Mouse (Mus musculus) kidney, postnatal 4 days (tissue): ENCODE data around the gene Pde4b.

ENCODE experiments used
- DNase-seq, 2 experiments: peaks; one replicate each; pipeline ENCODE4 v3.0.0; 2021; ENCODE audit warnings: mixed read lengths in 2 of 2

The Pde4b gene

DNA sequence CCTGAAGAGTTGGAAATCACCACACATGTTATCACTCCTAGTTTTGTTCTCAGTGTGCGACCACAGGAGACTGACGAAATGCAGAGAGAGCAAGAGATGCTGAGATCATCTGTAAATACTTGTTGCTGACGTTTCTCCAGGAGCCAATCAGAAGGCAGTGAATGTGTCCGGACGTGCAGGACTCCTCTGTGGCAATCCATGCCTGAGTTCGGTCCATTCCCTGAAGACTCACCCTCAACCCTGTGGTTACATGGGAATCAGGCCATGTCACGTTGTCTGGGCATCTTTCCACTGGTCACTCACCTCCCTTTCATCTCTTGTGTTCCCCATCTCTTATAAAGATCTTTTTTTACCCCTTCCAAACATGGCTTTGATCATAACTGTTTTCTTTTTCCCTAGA is 468.2 kb downstream of the Pde4b start:
- DNase-seq, result no peak

DNA sequence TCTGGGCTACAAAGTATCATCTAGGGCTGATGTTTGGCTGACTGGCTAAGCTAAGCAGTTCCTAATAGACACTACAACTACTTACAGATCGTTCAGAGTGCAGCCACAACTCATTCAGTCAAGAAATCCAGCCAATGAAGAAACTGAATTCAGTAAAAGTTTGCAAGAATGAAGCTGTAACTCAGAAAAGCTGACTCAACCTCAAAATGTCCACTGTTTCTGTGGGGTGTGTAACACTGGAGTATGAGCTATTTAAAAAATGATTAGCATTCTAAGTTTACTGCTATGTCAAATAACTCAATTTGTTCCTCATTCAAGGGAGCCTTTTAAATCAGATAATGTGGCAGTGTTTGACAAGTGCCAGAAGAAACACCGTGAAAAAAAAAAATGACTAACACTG is 469.7 kb downstream of the Pde4b start:
- no peak for DNase-seq

DNA sequence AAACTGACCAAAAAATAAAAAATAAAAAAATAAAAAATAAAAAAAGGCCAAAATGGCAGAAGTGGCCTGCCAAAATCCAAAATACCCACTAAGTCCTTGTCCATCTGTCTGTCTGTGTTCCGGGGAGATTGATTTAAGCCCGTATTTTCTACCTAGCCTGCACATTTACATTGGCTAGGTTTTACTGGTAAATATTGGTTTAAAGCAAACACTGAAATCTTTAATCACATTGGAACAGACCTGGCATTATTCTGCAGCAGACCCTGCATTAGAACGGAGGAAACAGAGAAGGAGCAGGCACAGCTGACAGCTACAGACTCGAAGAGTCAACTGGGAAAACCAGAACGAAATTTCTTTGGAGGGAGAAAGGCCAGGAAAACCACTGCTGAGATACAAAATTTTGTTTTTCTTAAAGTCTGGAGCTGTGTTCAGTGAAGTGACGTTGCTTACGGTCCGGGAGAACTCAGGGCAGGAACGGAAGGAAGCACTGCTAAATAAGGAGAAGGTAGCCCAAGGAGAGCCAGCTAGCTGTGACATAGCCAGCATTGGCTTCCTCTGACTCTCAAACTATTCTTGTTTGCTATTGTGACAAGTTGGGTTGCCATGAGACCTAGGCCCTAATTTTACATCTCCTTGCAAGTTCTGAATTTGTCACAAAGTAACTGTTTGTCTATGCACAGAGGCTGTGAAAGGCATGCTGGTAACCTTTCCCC is 470.3 kb downstream of the Pde4b start:
- no peak for DNase-seq

DNA sequence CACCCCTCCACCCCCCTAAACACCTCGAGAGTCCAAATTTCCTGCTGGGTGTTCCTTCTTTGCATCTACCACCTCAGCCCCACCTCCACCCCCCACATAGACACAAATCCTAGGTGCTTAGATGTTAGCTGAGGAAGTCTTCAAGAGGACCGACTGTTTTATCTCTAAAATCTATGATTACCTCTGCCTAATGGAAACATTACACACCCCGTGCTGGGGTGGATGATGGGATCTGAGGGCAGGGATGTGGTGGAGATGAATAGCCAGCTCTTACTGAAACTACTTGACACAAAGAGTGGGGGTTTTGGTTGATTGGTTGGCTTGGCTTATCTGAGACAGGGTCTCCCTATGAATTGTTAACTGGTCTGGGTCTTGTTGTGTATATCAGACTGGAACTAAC is 471.0 kb downstream of the Pde4b start:
- no peak for DNase-seq

DNA sequence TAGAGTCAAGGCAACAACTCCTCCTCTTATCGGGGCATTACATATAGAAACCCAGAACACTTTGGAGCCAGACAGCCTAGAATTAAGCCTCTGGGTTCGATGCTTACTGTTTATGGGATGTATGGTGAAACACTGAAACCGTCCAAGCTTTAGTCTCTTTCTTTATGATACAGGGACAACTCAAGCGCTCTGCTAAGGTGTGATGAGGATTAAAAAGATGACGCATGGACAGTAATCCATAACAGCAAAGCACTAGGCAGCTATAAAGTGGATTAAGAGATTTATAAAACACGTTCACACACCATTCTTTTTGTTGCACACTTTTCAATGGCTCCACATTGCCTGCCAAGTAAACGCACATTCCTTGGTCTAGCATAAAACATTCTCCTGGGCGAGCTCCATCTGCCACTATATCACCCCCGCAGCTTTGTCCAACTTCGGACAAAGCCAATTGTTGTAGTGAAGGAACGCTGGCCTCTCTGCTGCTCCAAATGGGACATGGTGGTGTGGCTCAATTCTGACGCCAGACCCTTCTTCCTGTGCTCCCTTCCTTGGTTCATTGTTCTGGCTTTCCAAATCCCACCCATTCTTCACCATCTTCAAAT is 473.4 kb downstream of the Pde4b start:
- no peak for DNase-seq

DNA sequence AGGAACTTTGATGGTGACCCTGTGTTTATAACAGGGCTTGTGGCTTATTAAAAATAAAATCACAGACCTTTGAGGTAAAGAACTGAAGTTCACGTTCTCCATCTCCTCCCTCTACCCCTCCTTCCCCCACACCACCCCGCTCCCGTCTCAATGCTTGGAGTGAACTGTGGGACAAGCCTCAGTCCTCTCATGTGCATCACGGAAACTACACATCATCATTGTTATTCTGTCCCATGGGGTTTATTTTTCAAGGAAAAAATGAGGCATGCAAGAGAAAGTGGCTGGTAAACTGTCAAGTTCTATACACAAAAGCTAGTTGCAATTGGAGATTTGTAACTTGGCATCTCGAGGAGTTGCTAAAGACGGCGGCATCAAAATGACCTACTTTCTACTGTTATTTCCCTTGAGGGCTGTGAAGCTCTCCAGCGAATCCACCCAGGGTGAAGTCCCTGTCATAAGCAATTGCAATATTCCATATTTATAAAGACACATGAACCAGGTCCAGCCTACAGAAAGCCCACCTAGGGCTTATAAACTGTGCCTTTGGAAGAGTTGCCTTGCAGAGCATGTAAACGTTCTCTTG is 476.0 kb downstream of the Pde4b start:
- DNase-seq, result no peak

DNA sequence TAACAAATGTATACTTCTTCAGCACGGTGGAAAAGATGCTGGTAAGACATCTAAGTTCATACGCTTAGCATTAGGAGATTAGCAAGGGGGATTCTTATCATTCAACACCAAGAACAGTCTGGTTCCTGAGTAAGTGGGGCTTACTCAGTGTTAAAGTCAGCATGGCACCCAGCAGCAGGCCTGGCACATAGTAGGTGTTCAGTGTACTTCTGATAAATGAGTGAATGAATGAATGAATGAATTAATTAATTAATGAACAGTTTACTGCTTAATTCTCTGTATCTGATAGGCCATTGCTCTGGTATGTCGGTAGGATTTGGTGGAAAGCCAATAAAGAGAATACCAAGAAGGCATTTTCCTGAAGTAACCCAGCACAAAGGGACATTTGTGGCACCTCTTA is 476.9 kb downstream of the Pde4b start:
- no peak for DNase-seq

DNA sequence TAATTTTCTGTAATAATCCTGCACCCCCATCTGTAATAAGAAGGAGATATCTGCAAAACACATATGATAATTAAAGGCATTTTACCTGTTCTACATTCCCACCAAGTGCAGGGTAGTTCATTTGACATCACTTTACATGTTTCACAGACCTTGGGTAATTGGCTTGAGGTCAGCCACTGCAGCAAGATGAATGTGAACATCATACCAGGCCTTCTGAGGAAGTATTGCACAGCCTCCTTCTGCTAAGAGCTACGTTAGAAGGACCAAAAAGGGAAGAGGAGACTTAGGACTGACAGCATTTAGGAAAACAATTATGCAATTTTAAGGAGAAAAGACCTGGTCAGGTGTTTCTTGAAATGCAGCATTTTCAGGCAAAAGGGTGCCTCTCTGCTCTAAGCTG is 479.1 kb downstream of the Pde4b start:
- no peak for DNase-seq

DNA sequence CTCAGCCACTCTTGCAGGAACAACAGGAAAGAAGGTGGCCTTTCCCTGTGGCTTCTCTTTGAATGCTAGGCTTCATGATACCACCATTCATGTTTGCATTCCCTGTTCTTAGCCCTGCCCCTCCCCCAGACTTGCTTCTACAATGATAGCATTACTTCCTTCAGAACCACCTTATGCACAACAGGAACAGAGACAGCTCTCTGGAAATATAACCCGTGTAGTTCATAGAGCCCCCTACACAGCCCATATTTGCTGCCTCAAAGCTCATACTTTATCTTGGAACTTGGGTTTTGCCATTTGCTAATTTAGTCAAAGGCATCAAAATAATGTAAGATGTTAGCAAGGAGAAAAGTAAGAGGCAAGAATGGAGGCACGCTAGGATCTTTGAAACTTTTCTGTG is 479.8 kb downstream of the Pde4b start:
- no peak for DNase-seq

DNA sequence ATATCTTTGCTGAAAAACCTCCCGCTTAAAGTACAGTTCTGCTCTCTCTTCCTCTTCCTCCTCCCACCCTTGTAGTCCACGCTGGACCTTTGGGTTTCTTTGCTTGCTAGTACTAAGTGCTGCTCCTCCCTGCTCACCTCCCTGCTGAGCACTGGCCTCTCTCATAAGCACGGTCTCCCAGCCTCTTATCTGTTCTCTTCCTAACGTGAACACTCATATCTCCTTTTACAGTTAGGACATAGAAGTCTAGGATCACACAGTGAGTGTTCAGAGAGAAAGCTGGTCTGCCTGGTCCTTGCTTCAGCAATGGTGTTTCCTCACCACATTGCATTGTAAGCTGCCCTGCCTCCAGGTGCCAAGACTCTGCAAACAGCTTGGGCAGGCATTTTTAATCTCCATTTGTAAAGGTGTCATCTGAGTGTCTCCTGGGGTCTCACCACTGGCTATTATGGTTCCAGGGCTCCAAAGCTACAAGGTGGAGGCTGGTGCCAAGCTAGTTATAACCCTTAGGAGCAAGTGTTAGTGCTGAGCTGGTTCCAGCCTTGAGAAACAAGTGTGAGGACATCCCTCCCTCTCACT is 480.4 kb downstream of the Pde4b start:
- no peak for DNase-seq

DNA sequence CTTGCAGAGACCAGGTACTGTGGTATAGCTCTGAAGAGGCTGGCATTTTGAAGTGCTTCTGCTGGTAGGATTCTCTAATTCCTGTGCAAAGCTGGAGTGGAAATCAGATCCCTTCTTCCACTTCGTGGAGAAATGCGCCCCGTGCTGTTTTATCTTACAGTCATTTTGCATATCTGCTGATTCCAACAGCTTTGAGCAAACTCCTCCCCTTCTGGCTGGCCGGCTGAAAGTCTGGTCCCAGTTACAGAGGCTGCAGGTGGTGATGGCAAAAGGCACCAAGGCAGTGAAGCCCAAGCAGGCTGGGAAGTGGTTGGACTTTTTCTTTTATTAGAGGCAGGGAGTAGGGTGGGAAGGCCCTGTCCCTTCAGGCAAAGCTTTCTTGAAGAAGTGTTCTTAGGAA is 481.2 kb downstream of the Pde4b start:
- peak; percentile 71 to 77 for DNase-seq

DNA sequence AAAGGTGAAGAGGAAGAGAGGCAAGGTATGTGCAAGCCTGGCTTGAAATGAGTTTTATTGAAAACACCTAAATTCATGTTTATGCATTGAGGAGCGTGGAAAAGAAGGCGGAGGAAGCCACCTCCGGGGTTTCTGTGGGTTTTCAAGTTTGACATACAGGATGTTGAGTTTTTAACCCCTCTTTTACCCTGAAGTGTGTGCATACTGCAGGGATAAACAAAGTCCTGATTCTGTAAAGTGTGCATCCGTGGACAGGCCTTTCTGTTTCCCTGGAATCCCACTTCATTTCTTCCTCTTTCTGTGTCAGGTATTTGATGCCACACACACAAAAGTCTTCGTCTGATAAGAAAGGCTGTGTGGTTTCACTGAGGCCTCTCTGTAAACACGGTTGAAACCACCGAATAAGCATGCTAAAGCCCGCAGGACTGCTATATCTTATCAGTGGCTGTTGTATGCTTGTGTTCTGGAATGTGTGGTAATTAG is 481.8 kb downstream of the Pde4b start:
- peak in 1 of 2 experiments; percentile 31 for DNase-seq

DNA sequence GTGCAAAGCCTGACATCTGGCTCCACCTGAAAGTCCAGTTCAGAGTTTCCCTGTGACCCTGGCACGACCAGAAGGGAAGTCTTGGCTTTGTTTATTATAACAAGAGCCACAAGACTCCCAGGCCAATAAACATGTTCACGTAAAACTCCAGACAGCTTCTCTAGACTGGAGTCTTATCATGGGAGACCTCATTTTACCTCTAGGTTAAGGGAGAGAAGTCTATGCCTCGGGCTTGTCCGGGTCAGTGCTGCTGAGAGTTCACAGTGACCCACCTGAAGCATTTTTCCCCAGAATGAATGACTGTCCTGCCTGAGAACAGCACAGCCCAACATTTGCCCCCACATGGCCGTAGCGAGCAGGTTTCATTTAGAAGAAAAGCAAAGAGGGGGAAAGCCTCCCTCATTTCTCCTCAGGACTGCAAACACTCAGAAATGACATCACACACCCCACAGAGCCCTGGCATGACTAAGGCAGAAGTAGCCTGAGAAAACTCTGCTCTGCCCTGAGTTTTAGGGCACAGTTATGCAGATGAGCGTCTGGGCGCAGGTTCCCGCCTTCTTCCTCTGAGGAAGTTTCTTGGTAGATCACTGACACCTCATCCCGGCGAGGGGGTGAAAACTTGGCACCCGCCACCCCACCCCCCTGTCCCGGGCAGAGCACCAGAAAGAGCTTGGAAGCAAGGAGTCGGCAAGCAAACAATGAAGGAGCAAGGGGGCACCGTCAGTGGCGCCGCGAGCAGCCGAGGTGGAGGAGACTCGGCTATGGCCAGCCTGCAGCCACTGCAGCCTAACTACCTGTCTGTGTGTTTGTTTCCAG is 482.8 kb downstream of the Pde4b start:
- DNase-seq, result peak; percentile 72 to 80

DNA sequence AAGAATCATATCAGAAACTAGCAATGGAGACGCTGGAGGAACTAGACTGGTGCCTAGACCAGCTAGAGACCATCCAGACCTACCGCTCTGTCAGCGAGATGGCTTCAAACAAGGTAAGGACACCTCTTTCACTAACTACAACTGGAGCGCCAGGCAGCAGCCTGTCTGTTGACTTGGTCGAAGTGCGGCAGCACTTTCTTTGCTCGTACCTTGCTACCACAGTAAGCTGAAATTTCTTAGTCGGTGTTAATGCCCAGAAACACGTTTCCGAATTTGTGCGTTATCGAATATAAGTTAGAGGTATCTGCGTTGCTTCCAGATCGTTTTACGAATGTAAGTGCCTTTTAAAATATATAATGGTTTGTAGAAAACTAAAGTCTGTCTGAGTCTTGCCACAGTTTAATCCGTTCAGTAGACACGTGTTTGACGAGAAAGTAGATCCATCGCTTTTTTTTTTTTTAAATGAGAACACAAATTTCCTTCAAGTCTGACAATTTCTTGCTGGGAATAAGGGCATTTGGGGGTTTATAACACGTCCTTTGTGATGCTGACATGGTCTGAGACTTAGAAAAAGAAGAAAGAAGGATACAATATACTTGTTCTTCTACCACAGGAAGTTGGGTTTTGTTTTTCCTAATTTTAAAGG is 483.5 kb downstream of the Pde4b start:
- no peak for DNase-seq

DNA sequence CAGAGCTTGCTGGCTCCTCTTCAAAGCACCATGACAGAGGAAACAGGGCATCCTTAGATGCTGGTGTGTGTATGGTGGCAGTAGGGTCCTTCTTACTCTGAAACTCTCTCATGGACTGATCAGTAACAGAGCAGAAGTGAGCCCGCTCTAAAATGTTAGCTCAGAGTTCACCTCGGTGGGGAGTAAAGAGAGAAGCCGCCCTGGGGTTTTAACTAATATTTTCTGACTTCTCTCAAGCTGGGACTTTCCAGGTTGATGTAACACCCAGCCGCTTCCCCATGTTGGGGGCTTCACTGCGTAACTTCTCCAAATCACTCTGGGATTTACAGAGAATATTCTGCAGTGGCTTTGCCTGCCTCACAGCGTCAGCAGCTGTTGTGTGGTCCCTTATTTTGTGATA is 484.7 kb downstream of the Pde4b start:
- no peak for DNase-seq

DNA sequence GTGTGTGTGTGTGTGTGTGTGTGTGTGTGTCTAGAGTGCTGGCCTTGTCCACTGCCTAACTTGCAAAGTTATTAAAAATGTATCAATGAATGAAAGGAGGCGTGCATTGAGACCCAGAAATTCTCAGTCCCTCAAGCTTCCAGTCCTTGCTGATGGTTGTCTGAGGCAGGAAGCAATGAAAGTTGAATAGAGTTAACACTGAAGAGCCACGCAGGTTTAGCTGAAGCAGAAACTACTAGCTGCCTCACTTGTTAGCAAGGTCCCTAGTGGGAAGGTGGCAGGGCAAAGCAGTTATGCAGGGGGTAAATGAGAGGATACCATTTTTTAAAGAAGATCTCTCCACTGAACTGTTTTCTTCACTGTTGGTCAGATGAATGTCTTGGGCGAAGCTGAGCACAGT is 485.2 kb downstream of the Pde4b start:
- DNase-seq, result no peak

DNA sequence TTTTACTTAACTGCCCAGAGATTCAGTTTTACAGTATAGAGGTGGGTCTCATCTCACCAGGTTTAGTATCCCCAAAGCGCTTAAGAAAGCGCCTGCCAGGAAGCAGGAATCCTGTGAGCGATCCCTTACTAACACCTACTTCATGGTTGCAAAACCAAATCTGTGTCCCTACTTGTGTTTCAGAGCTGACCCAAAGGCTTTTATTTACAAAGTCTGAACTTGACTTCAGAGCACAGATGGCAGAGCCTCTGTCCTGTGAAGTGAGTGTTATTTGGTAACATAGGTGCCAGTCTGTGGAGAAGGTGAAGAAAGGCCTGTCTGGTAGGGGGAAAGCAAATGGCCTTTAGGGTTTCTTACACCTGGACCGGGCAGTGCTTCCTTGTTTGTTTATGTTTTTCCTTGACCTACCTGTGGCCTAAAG is 486.0 kb downstream of the Pde4b start:
- no peak for DNase-seq

DNA sequence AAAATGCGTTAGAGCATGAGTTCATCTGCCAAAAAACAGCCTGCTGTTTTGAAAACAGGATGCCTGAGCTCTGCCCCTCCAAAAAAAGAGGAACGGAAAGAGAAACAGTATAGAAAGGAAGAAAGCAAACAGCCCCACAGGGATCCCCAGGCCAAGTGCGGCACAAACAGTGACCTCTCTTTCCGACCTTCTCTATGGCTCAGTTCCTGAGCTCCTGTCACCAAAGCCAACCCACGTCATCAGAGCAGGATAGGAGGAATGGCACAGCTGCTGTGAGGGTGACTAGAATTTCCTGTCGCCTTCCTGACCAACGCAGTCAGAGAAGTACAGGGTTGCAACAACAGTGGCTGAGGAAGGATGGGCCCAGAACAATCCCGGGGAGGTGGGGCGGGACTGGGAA is 486.9 kb downstream of the Pde4b start:
- DNase-seq, result peak; percentile 28 to 51

DNA sequence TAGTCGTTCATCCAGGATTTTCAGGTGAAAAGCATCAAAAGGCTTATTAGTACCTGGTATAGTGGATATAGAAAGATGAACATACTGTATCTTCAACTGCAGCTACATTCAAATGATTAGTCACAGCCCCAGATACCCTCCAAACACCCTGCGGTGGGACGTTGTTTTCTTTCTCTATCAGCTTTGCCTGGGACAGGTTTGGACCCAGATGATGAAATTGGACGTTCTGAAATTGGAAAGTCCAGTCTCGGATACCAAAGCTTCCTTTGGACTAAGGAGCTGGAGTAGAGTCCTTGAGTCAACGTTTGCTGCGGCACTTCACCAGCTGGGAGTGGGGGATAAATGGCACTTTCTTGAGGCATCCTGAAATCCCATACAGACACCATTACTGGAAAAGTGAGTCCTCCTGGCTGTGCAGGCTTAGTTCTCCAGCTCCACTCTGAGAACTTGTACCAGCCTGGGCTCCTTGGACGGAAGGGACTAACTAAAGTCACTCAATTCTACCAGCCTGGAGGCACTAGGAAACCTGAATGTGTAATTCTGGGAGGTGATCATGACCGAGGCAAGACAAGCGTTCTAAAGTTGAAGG is 487.4 kb downstream of the Pde4b start:
- no peak for DNase-seq

DNA sequence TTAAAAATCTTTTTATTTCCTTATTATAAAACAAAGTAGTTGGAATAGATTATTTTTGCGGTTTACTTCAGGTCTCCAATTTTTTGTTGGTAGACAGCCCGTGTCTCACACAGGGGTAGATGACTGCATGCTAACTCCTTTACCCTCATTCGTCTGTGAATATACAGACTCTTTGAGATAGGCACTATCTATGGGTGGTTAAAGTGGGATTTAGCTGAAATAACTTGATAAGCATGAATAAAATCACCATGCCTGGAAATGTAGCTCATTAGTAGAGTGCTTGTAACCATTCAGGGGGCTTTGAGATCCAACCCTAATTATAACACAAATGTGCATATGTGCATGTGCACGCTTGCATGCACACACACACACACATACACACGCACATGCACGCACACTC is 488.8 kb downstream of the Pde4b start:
- no peak for DNase-seq

DNA sequence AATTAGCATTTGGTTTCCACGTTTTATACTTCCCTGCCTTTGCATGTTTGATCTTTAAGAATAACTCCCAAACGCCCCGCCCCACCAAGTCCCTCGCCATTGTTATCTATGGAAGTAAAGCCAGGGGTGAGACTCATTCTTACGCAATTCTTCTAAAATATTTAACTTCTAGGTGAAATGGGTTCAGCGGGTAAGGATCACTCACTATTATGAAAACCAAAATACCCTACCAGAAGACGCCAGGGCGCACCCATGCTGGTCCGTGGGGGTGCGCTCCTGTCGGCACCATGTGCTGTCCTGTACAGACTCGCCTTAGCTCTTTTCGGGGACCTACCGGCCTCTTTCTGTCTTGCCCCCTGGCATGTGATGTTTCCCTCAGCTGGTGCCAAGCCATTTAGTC is 490.3 kb downstream of the Pde4b start:
- DNase-seq, result no peak

DNA sequence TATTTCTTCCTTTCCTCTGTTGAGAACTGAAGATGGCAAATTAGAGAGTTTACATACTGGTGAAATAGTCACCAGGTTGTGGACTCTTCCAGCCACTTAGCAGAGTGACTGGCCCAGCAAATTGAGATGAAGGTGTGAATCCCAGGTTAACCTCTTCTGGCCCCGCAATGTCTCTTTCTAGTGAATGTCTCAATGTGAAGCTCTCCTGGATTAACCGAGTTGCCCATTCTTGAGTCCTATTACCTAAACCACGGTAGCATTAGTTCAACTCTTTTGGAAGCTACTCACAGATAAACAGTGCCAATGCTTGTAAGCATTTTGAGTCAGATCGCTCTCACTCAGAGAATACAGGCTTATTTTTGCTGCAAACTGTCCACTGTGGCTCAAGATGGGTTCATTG is 491.7 kb downstream of the Pde4b start:
- DNase-seq, result no peak
